Mouse (Mus musculus) limb, embryonic 14.5 days (tissue): Measurements from ENCODE around the gene Oser1. TPM values are rescaled to one million over a fixed set of nuclear protein-coding genes. Genes with fewer than 3 reads are reported as not detected.

Experiments
- ATAC-seq: fragments of 200-750 bp; cut with Nextera tagmentation; 2 replicates; pipeline ENCODE4 v1.8.0; 2017; ENCODE audit warnings: low read depth, moderate number of reproducible peaks, moderate TSS enrichment; ENCODE audit not compliant: low FRiP score
- DNase-seq: peaks from one replicate; pipeline ENCODE4 v3.0.0-alpha.2; 2015; ENCODE audit warnings: low spot score
- H3K27ac ChIP-seq: fragments of 300-500 bp; sonication (generic); replicated peaks from 2 replicates; pipeline ENCODE4 v1.5.1; 2014; ENCODE audit warnings: low read depth, mild to moderate bottlenecking, low read length, moderate library complexity, mixed read lengths
- H3K27me3 ChIP-seq: fragments of 300-500 bp; sonication (generic); 2 replicates; pipeline ENCODE4 v1.6.1; 2014; ENCODE audit warnings: low read length, mixed read lengths; ENCODE audit not compliant: control insufficient read depth, insufficient read depth
- H3K36me3 ChIP-seq: fragments of 300-500 bp; sonication (generic); 2 replicates; pipeline ENCODE4 v1.6.1; 2014; ENCODE audit warnings: mild to moderate bottlenecking, low read length, moderate library complexity, mixed read lengths; ENCODE audit not compliant: control insufficient read depth, insufficient read depth
- H3K4me1 ChIP-seq: fragments of 300-500 bp; sonication (generic); 2 replicates; pipeline ENCODE4 v1.6.1; 2014; ENCODE audit warnings: antibody characterized with exemption, low read length, mixed read lengths; ENCODE audit not compliant: control insufficient read depth, insufficient read depth
- H3K4me2 ChIP-seq: fragments of 300-500 bp; sonication (generic); replicated peaks from 2 replicates; pipeline ENCODE4 v1.6.1; 2014; ENCODE audit warnings: low read depth, mild to moderate bottlenecking, low read length, moderate library complexity; ENCODE audit not compliant: severe bottlenecking
- H3K4me3 ChIP-seq: fragments of 300-500 bp; sonication (generic); replicated peaks from 2 replicates; pipeline ENCODE4 v1.5.1; 2014; ENCODE audit warnings: low read length
- H3K9ac ChIP-seq: fragments of 300-500 bp; sonication (generic); 2 replicates; pipeline ENCODE4 v1.6.1; 2014; ENCODE audit warnings: mild to moderate bottlenecking, low read depth, low read length, moderate library complexity; ENCODE audit not compliant: severe bottlenecking
- H3K9me3 ChIP-seq: fragments of 300-500 bp; sonication (generic); 2 replicates; pipeline ENCODE4 v1.6.1; 2016; ENCODE audit warnings: low read length; ENCODE audit not compliant: control insufficient read depth
- POLR2A ChIP-seq: fragments of 200-500 bp; IDR thresholded peaks from 2 replicates; pipeline ENCODE4 v1.8.0; 2012; ENCODE audit warnings: inconsistent platforms, mild to moderate bottlenecking, moderate library complexity, borderline replicate concordance; ENCODE audit not compliant: insufficient read depth, insufficient read length; ENCODE audit errors: extremely low read depth
- WGBS: fragments of 180-500 bp; shearing (Covaris S2); extraction: QIAGEN DNeasy Blood & Tissue Kit; methylation state at CpG from one replicate; pipeline ENCODE4 v1.1.7; 2014; 5-methylcytosine and 5-hydroxymethylcytosine counted together
- polyA plus RNA-seq, 2 experiments: library from polyadenylated mRNA; depleted of rRNA in 1 of 2; stranded (reverse) in 1 of 2; unstranded in 1 of 2; fragments of >200 nt; fragmentation: Nextera tagmentation in 1 of 2; extraction: Ambion mirVana in 1 of 2; gene quantifications; 2 replicates each; pipeline versions ENCODE4 v1.2.1 to v1.2.3; 2012 to 2014

The Oser1 gene
- polyA plus RNA-seq, 2 experiments, result 33.8 to 85.8 TPM

DNA sequence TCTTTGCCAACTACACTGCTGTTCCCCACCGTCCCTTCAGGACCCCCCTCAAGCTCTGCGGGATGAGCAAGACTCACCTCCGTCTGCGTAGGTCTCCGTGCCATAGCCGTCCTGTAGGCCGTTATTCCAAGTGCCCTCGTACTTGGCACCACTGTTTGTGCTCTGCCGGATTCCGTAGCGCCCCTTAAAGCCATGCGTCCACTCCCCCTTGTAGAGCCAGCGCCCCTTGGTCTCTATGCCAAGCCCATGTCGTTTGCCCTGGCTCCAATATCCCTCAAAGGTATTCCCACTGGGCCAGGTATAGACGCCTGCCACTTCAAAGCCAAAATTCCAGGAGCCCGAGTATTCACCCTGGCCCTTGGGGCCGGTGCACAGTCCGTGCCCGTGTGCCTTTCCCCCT, 27.4 kb downstream of the Oser1 start:
- peak overlapping the region; percentile 32; the same call in 1 of the 2 replicates for H3K4me2 ChIP-seq
- WGBS, result 86% methylated on average over 19 of the region's 19 CpGs
- H3K27me3 ChIP-seq, result no peaks in the 10 kb centered on the region
- H3K4me1 ChIP-seq, result peaks cover 6% of the 10 kb centered on the region; the same call in 1 of the 2 replicates
- ATAC-seq (no peak), DNase-seq (no peak)
- H3K4me3 ChIP-seq, result no peak overlapping the region
- H3K9ac ChIP-seq, result peak overlapping the region; percentile 22; the same call in 1 of the 2 replicates
- H3K27ac ChIP-seq, result no peak overlapping the region
- TF ChIP-seq POLR2A, result no peak
- H3K36me3 ChIP-seq, result no peaks in the 10 kb centered on the region
- H3K9me3 ChIP-seq, result no peaks in the 10 kb centered on the region

DNA sequence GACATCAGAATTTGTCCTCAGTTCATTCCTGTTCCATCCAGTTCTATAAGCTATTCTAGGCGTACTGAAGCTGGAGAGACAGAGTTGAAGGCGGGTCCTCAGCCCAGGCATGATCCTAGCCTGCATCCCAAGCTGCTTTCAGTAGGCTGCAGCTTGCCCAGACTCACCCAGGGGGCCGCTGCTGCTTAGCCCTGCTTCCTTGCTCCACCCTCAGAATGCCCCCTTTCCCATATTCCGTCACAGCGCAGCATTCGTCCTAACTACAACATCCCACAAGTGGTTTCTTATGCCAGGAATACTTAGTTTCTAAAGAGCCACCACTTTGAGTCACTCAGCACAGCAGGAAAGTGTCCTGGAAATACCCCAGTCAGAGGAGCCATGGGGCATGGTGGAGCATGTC, 29.5 kb downstream of the Oser1 start:
- Histone ChIP-seq H3K9me3 (no peaks in the 10 kb centered on the region), H3K27me3 (no peaks in the 10 kb centered on the region), H3K36me3 (no peaks in the 10 kb centered on the region), H3K27ac (no peak overlapping the region), H3K4me1 (peaks cover 6% of the 10 kb centered on the region; the same call in 1 of the 2 replicates), H3K4me2 (no peak overlapping the region), H3K9ac (no peak overlapping the region), H3K4me3 (no peak overlapping the region)
- WGBS, result 72% methylated on average over 6 of the region's 6 CpGs
- TF ChIP-seq POLR2A, result no peak
- no peak for ATAC-seq
- DNase-seq, result no peak

DNA sequence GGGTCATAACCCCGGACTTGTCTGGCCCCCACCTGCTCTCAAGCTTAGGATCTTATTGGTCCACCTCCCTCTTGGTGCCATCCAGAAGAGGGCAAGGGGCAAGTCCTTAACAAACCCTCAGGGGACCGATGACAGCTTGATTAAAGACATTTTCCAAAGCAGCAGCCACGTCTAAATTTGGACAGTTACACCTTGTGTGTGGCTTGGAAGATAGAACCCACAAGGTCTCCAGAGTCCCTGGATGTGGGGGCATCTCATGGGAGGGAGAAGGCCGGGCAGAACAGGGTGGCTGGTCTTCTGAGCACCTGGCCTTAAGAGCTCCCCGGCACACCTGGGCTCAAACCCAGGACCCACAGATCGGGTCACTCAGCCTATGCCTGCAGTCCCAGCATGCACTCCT, 30.5 kb downstream of the Oser1 start:
- Histone ChIP-seq H3K36me3 (no peaks in the 10 kb centered on the region), H3K27me3 (no peaks in the 10 kb centered on the region), H3K4me1 (peaks cover 6% of the 10 kb centered on the region; the same call in 1 of the 2 replicates), H3K4me3 (no peak overlapping the region), H3K9ac (no peak overlapping the region), H3K9me3 (no peaks in the 10 kb centered on the region), H3K4me2 (no peak overlapping the region), H3K27ac (no peak overlapping the region)
- ATAC-seq, result no peak
- no peak for DNase-seq
- 55% methylated on average over 6 of the region's 6 CpGs for WGBS
- no peak for TF ChIP-seq POLR2A

DNA sequence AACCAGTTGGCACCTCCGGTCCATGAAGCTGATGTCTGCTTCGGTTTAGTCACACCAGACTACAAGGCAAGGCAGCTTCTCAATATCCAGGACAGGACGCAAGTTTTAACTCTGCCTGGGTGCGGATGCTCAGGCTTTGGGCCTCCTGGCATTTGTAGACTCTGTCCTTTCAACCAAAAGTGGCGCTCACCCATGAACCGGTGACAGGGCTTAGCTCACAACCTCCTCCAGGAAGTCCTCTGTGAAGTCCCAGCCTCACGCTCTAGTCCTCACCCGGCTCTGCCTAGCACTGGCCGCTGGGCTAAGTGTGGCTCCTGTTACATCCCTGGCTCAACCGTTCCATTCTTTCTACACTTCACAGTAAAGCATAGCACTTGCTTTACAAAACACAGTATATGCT, 31.3 kb downstream of the Oser1 start:
- 85% methylated on average over 10 of the region's 10 CpGs for WGBS

DNA sequence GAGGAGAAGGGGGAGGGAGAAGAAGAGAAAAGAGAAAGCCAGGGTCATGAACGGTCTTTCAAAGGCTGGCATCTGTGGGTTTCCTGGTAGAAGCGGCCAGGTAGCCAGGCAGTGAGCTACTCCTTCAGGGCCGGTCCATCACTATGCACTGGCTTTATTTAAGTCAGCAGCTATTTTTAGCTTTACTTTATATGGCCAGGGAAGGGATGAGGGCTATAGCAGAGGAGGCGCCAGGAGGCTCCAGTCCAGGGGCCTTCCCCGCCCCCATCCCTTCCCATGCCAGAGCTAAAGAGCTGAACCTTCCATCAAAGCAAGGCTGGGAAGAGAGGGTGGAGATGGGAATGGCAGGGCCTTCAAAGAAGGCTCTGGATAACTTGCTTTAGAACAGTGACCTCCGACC, 32.1 kb downstream of the Oser1 start:
- no peak for ATAC-seq
- WGBS, result 75% methylated on average over 6 of the region's 6 CpGs
- no peak overlapping the region for H3K4me3 ChIP-seq

More for the DNA sequence above, 31.3 kb downstream of the Oser1 start:
- no peak for ATAC-seq
- Histone ChIP-seq H3K9ac (no peak overlapping the region), H3K27ac (no peak overlapping the region), H3K9me3 (no peaks in the 10 kb centered on the region), H3K4me1 (peaks cover 5% of the 10 kb centered on the region; the same call in 1 of the 2 replicates), H3K4me3 (no peak overlapping the region), H3K4me2 (no peak overlapping the region), H3K27me3 (no peaks in the 10 kb centered on the region), H3K36me3 (no peaks in the 10 kb centered on the region)
- no peak for TF ChIP-seq POLR2A
- no peak for DNase-seq

More for the DNA sequence above, 32.1 kb downstream of the Oser1 start:
- no peaks in the 10 kb centered on the region for H3K27me3 ChIP-seq
- no peak overlapping the region for H3K9ac ChIP-seq
- H3K4me1 ChIP-seq, result no peaks in the 10 kb centered on the region; the same call in 1 of the 2 replicates
- peak; percentile 6 for DNase-seq
- H3K9me3 ChIP-seq, result no peaks in the 10 kb centered on the region
- H3K27ac ChIP-seq, result no peak overlapping the region
- TF ChIP-seq POLR2A, result no peak
- no peak overlapping the region for H3K4me2 ChIP-seq
- H3K36me3 ChIP-seq, result no peaks in the 10 kb centered on the region
